Mouse (Mus musculus) G1E (cell line): ENCODE measurements around the gene Flrt1.

Experiments
- CTCF ChIP-seq: IDR thresholded peaks from 2 replicates; pipeline ENCODE4 v1.5.1; 2012; ENCODE audit warnings: low read depth, low read length, inconsistent platforms, mixed read lengths
- GATA1 ChIP-seq: IDR thresholded peaks from 2 replicates; pipeline ENCODE4 v1.6.1; 2012; ENCODE audit warnings: borderline replicate concordance, low read length, inconsistent platforms, mixed read lengths
- GATA2 ChIP-seq: IDR thresholded peaks from 2 replicates; pipeline ENCODE4 v1.6.1; 2012; ENCODE audit warnings: low read depth, low read length, inconsistent platforms, borderline replicate concordance

DNA sequence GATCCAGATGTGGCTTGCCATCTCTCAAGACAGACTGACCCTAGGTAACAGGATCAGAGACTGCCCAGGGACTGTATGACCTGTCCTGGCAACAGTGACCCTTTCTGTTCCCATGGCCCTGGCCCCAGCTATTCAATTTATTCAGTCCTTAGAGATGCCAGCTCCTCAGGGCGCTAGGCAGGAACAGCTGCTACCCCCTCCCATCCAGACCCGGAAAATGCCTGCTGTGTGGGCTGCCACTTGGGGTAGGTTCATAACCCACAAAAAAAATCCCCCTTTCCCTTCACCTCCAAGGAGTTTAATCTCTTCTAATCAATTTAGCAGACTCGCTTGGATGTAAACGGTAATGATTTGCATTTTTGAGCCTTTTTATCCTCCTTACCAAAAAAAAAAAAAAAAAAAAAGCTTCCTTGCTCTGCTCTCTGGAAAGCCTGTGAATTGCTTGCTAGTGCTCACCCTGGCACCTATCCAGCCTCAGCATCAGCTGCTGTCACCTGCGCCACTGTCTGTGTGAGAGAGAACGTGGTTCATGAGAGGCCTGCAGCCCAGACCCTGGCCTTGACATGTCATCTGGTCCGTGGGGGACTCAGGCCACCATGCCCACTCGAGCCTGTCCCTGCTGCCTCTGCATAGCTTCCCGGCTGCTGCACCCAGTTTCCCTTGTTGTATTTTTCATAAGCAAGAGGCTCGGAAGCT is 15.0 kb downstream of the Flrt1 start:
- no peak for TF ChIP-seq CTCF
- no peak for TF ChIP-seq GATA2
- no peak for TF ChIP-seq GATA1
